Mouse (Mus musculus) embryo, embryonic 11.5 days (tissue): ENCODE measurements around the gene Fam129a.
"Not testable (repeated sequence)": the region's sequence is repeated elsewhere in the genome, so short reads cannot be mapped to it uniquely, and the experiment has no call there.

ENCODE experiments used
- DNase-seq: peaks from one replicate; pipeline ENCODE4 v3.0.0-alpha.2; 2012; ENCODE audit warnings: low read depth, low spot score

Gene Fam129a

GRCm38 (mm10) chr1:151664384-151664783 is 93.4 kb downstream of the Fam129a start:
- DNase-seq = no peak

GRCm38 (mm10) chr1:151664837-151665431 is 93.9 kb downstream of the Fam129a start:
- no peak for DNase-seq

- DNase-seq = no peak
These were observed 96.5 kb downstream of the Fam129a start for GRCm38 (mm10) chr1:151667351-151668074.

- no peak for DNase-seq
These were observed 99.1 kb downstream of the Fam129a start for GRCm38 (mm10) chr1:151670006-151670591.

- DNase-seq = no peak
These were observed 104.7 kb downstream of the Fam129a start for GRCm38 (mm10) chr1:151675684-151676083.

- DNase-seq = no peak
These were observed 106.3 kb downstream of the Fam129a start for GRCm38 (mm10) chr1:151677185-151677809.

- DNase-seq = no peak
These were observed 107.0 kb downstream of the Fam129a start for GRCm38 (mm10) chr1:151677975-151678374.

GRCm38 (mm10) chr1:151679153-151679552 is 108.2 kb downstream of the Fam129a start:
- DNase-seq = no peak

- DNase-seq = no peak
These were observed 109.1 kb downstream of the Fam129a start for GRCm38 (mm10) chr1:151679883-151680613.

GRCm38 (mm10) chr1:151680971-151681370 is 110.0 kb downstream of the Fam129a start:
- no peak for DNase-seq

- DNase-seq = no peak
These were observed 111.9 kb downstream of the Fam129a start for GRCm38 (mm10) chr1:151682896-151683295.

- no peak for DNase-seq
These were observed 113.5 kb downstream of the Fam129a start for GRCm38 (mm10) chr1:151684451-151684892.

- DNase-seq = no peak
These were observed 114.0 kb downstream of the Fam129a start for GRCm38 (mm10) chr1:151684978-151685377.

- DNase-seq = no peak
These were observed 114.8 kb downstream of the Fam129a start for GRCm38 (mm10) chr1:151685666-151686309.

GRCm38 (mm10) chr1:151686696-151687095 is 115.7 kb downstream of the Fam129a start:
- DNase-seq = no peak

- no peak for DNase-seq
These were observed 118.0 kb downstream of the Fam129a start for GRCm38 (mm10) chr1:151689032-151689431.

GRCm38 (mm10) chr1:151689561-151689960 is 118.6 kb downstream of the Fam129a start:
- no peak for DNase-seq

GRCm38 (mm10) chr1:151690061-151690460 is 119.1 kb downstream of the Fam129a start:
- DNase-seq = no peak

- no peak for DNase-seq
These were observed 119.7 kb downstream of the Fam129a start for GRCm38 (mm10) chr1:151690583-151691193.

- DNase-seq = not testable (repeated sequence)
These were observed 121.9 kb downstream of the Fam129a start for GRCm38 (mm10) chr1:151692867-151693266.

- no peak for DNase-seq
These were observed 125.8 kb downstream of the Fam129a start for GRCm38 (mm10) chr1:151696751-151697150.
